Mouse (Mus musculus): ENCODE measurements around the gene Wipi1. TPM values are rescaled to one million over a fixed set of nuclear protein-coding genes. Genes with fewer than 3 reads are reported as not detected.

Wipi1 gene
- total RNA-seq, 2 experiments from 2014 or later = 22.3 to 22.7 TPM

DNA sequence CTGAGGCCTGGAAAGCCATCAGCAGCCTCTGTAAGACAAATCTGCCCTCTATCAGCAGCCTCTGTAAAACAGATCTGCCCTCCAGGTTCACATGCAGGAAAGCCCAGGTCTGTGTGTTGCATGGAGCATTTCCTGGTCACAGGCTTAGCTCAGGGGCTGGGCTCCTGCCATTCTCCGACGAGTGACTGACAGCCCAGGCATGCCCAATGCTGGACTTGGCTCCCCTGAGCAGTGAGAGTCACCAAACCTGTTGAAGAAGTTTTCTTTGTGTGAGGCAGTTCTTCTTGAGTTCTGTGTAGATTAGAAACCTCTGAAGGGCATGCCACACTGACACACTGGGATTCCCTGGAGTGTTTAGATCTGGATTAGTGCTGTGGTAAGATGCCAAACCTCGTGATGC is 57.3 kb downstream of the Wipi1 start:
- intact Hi-C loops (cut with DNase I) = no loop called here
- no peak for DNase-seq (ENCODE audit: low spot score in 2 of 2)

DNA sequence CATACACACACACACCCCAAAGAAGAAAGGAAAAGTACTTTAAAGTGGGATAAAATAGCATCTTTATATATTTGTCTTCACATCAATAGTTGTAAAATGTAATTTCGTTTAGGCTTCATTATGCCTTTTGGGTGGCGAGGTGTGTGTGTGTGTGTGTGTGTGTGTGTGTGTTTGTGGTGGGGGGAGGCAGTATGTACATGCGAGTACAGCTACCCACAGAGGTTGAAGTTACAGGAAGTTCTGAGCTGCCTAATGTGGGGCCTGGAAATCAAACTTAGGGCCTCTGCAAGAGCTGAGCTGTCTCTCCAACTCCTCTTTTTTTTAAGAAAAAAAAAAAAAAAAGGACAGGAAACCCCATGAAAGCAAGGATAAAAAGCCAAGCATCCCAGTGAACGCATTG is 57.8 kb downstream of the Wipi1 start:
- intact Hi-C loops (cut with DNase I) = no loop called here
- no peak for DNase-seq (ENCODE audit: low spot score in 2 of 2)

GRCm38 (mm10) chr11:109549599-109550290 is 62.0 kb downstream of the Wipi1 start:
- DNase-seq (ENCODE audit: low spot score in 2 of 2) = no peak
- intact Hi-C loops (cut with DNase I) = no loop called here

- intact Hi-C loops (cut with DNase I) = no loop called here
- no peak for DNase-seq (ENCODE audit: low spot score in 2 of 2)
Measured at GRCm38 (mm10) chr11:109547652-109548051, 64.1 kb downstream of the Wipi1 start.

DNA sequence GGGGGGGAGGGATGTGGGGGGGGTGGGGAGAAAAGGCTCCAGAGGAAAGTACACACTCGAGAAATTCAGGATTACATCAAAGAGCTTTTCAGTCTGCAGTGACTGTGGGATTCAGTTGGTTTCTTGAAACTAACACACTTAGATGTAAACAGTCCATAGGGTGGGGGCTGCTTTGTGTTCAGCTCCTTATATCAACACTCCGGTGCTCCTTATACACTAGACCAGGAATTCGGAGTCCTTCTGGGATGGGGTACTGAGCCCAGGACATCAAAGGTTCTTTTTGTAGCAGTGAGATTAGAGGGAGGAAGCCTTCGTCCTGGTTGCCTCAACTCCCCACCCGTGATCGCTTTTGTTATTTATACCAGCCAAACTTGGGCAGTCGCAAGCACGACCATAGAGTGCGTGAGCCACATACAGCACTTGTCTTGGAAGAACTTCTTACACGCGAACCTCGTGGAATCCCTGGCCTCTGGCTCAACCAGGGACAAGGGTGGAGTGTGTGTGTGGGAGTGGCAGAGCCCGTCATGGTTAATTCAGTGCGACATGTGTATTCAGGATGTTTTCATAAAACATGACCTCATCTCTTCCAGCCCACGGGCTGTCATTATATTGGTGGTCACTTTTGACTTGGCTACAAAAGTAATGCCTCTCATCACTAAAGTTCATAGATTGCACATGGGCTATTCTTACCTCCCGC is 65.3 kb downstream of the Wipi1 start:
- DNase-seq (ENCODE audit: low spot score in 2 of 2) = no peak
- intact Hi-C loops (cut with DNase I) = no loop called here

GRCm38 (mm10) chr11:109545700-109546143 is 66.0 kb downstream of the Wipi1 start:
- intact Hi-C loops (cut with DNase I) = no loop called here
- DNase-seq (ENCODE audit: low spot score in 2 of 2) = no peak

- intact Hi-C loops (cut with DNase I) = no loop called here
Measured at GRCm38 (mm10) chr11:109545265-109545664, 66.5 kb downstream of the Wipi1 start.

GRCm38 (mm10) chr11:109544432-109544831 is 67.3 kb downstream of the Wipi1 start:
- intact Hi-C loops (cut with DNase I) = no loop called here
- no peak for DNase-seq (ENCODE audit: low spot score in 2 of 2)

More at GRCm38 (mm10) chr11:109545265-109545664, 66.5 kb downstream of the Wipi1 start:
- no peak for DNase-seq (ENCODE audit: low spot score in 2 of 2)

DNA sequence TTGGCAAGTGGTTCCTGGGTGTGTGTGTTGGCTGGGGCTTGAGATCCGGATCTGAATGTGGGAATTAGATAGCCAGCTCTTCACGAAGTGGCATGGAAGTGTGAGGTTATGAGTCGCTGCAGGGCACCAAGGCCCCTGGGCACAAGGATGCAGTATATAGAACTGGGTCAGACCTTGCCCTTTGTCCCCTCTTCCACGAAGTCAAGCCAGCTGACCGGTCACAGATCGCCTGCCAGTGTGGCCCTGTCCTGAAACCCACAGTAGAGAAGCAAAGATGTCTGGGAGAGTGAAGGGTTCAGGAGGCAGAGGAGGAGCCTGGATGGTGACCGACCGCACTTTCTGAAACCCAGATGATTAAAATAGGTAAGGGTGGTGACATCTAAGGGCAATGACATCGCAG is 68.3 kb downstream of the Wipi1 start:
- DNase-seq (ENCODE audit: low spot score in 2 of 2) = no peak
- intact Hi-C loops (cut with DNase I) = no loop called here

DNA sequence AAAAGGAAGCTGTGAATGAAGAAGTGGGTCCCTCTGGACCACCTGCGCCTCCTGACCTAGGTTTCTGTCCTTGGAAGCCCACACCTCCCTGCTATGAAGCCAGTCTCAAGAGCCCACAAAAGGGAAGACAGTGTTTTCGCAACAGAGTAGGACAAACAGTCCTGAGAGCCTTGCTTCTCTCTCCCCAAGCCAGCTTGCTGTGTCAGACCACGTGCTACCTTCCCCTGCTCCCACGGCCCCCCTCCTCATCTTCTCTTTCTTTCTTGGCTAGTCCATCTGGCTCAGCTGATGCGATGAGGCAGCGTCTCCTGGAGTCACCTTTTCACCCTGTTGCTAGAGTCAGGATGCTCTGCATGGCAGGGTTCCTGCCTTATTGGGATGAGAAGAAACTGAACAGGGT is 72.5 kb downstream of the Wipi1 start:
- intact Hi-C loops (cut with DNase I) = no loop called here
- no peak for DNase-seq (ENCODE audit: low spot score in 2 of 2)

- DNase-seq (ENCODE audit: low spot score in 2 of 2) = no peak
- intact Hi-C loops (cut with DNase I) = no loop called here
Measured at GRCm38 (mm10) chr11:109536939-109537338, 74.8 kb downstream of the Wipi1 start.

DNA sequence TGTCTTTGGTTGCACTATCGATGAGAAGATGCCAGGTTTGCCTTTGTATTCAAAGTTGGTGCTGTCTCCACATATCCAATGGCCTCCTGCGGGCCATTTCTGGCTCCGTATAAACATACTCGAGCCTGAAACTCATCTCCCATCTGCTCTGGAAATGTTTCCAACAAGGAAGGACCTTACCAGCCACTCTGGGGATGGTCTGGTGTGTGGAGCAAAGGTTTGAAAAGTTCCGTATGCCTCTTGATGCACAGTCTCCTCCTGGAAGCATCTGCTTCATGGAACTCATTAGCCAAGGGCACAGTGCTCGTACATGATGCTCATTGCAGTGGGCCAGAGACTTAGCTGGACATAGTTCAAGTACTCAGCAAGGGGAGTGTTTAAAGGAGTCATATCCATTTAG is 75.8 kb downstream of the Wipi1 start:
- no peak for DNase-seq (ENCODE audit: low spot score in 2 of 2)
- intact Hi-C loops (cut with DNase I) = no loop called here

DNA sequence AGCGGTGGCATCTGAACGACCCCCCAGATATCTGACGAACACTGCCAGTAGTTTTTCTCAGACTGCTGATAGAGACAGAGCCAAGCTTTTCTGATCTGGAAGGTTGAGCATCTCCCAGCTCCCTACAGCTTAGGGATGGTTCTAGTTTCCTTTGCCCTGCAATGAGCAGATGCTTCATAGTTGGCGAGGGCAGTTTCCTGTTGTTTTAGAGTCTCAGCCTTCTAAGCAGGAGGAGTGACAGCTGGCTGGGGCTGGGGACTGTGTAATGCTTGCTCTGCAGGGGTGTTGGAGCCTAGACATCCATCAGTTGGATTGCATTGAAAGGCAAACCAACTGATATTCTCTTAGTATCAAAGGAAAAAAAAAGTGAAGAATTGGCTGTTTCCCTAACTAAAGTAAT is 81.7 kb downstream of the Wipi1 start:
- no peak for DNase-seq (ENCODE audit: low spot score in 2 of 2)
- intact Hi-C loops (cut with DNase I) = no loop called here

- intact Hi-C loops (cut with DNase I) = no loop called here
- no peak for DNase-seq (ENCODE audit: low spot score in 2 of 2)
Measured at GRCm38 (mm10) chr11:109525571-109525970, 86.2 kb downstream of the Wipi1 start.

GRCm38 (mm10) chr11:109524869-109525268 is 86.9 kb downstream of the Wipi1 start:
- intact Hi-C loops (cut with DNase I) = no loop called here
- DNase-seq (ENCODE audit: low spot score in 2 of 2) = no peak

Other genes with a start within 250 kb of the Wipi1 start
- gene Gna13, start 249.1 kb downstream of the Wipi1 start, total RNA-seq (2021) = 10 to 100 TPM; 47.6 to 48.0 TPM
- gene 9930022D16Rik, start 198.1 kb downstream of the Wipi1 start, total RNA-seq (2021) = not detected
- 10 to 100 TPM; 42.2 to 49.9 TPM for gene Amz2, start 186.0 kb downstream of the Wipi1 start, total RNA-seq (2021)
- 10 to 100 TPM; 11.6 to 14.2 TPM for gene Arsg, start 138.6 kb downstream of the Wipi1 start, total RNA-seq (2021)
- gene Slc16a6, start 138.4 kb downstream of the Wipi1 start, total RNA-seq (2021) = 10 to 100 TPM; 10.2 to 12.6 TPM
- 100 to 1,000 TPM; 563 to 569 TPM for gene Prkar1a, start 37.4 kb upstream of the Wipi1 start, total RNA-seq (2021)
- 10 to 100 TPM; 14.0 to 15.6 TPM for gene Fam20a, start 110.3 kb upstream of the Wipi1 start, total RNA-seq (2021)
- gene 1700012B07Rik, start 216.1 kb upstream of the Wipi1 start, total RNA-seq (2021) = not detected